8 mouse cellular contexts compared by ENCODE assay signal in the genomic region with DNA sequence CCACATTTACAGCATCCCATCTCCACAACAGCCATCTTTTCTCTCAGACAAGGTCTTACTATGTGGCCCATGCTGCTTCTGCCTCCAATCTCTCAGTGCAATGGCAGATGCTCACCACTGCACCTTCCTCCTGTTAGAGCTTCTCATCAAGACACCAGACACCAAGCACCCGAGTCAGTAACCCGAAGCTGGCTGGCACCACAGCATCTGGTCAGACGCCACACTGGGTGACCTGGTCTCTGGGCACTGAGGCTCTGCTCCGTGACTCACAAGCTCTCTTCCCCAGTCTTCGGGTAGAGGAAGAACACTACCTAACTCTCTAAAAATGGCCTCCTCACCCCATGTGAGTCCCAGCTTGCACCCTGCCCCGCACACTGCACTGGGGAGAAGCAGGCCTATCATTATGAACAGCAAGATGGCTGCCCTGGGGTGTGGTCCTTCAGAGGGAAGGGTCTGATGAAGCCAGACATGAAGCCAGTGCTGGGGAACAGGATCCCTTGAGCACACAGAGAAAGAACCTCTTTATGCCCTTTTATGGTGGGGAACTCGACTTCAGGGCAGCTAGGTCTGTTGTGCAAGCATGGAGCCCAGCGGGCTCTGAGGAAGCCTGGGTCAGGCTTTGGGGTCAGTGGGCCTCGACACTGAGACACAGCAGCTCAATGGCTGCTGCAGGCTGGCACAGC.
DNase-seq lines count a peak whose midpoint lies in the region; ATAC-seq and TF ChIP-seq lines count a peak whose summit lies in the region.

No protein-coding gene starts in this region.

- H3K27ac ChIP-seq in thymus, adult 2 months (ENCODE audit: control insufficient read depth, insufficient read depth, low read length), result peak overlapping the region; percentile 19; the same call in 1 of the 2 replicates
- H3K27ac ChIP-seq in liver, embryonic 12.5 days, result peak overlapping the region; percentile 57

- TF ChIP-seq POLR2A in thymus, adult 2 months (IDR thresholded peaks at IDR 0.05; ENCODE audit: control insufficient read depth, extremely low read depth, insufficient read depth, low read length, poor library complexity), result no peak

- no peak for ATAC-seq in liver, embryonic 12.5 days

- peak; percentile 83 for DNase-seq in gastrocnemius, adult 18-20 months (ENCODE audit: low spot score)
- no peak for DNase-seq in gastrocnemius, postnatal 4 days (ENCODE audit: low spot score in 2 of 2)
- DNase-seq in thymus, adult 2 months, result no peak
- no peak for DNase-seq in thymus, adult 18-20 months
- DNase-seq in right cerebral cortex, postnatal 36 days (ENCODE audit: low spot score in 2 of 2), result no peak
- no peak for DNase-seq in cerebellum, adult 9-11 months
- no peak for DNase-seq in right cerebral cortex, postnatal 4 days

- 61% methylated on average over 9 of the region's 9 CpGs for WGBS in thymus, adult 2 months
- WGBS in liver, embryonic 12.5 days (ENCODE audit: insufficient replicate concordance), result 58% methylated on average over 9 of the region's 9 CpGs

- no peak overlapping the region for H3K9ac ChIP-seq in liver, embryonic 12.5 days

- no peak for TF ChIP-seq CTCF in thymus, adult 2 months (IDR thresholded peaks at IDR 0.05; ENCODE audit: borderline replicate concordance, control insufficient read depth, extremely low read depth, insufficient read depth, low read length, poor library complexity)

- no peaks in the 10 kb centered on the region for H3K36me3 ChIP-seq in thymus, adult 2 months (ENCODE audit: control insufficient read depth, insufficient read depth, low read length)
- H3K36me3 ChIP-seq in liver, embryonic 12.5 days, result no peaks in the 10 kb centered on the region

- no peak overlapping the region for H3K4me3 ChIP-seq in thymus, adult 2 months (ENCODE audit: control insufficient read depth, insufficient read depth, low read length)
- H3K4me3 ChIP-seq in liver, embryonic 12.5 days, result no peak overlapping the region

- H3K27me3 ChIP-seq in thymus, adult 2 months (ENCODE audit: control insufficient read depth, insufficient read depth, low read length), result no peaks in the 10 kb centered on the region
- H3K27me3 ChIP-seq in liver, embryonic 12.5 days (replicated peaks), result no peaks in the 10 kb centered on the region

- peaks cover 24% of the 10 kb centered on the region for H3K4me1 ChIP-seq in thymus, adult 2 months (replicated peaks; ENCODE audit: control insufficient read depth, insufficient read depth, low read length)
- H3K4me1 ChIP-seq in liver, embryonic 12.5 days, result peaks cover 41% of the 10 kb centered on the region

- no peaks in the 10 kb centered on the region for H3K9me3 ChIP-seq in liver, embryonic 12.5 days (replicated peaks)

- H3K4me2 ChIP-seq in liver, embryonic 12.5 days, result no peak overlapping the region
